Mouse (Mus musculus): ENCODE data around the gene Slc23a4. TPM values are rescaled to one million over a fixed set of nuclear protein-coding genes. Genes with fewer than 3 reads are reported as not detected.
A peak's percentile ranks its signal among the peaks of the same experiment; 100 is the strongest.

The Slc23a4 gene
- polyA plus RNA-seq, 1 experiment from 2014 or later: 0.29 TPM

DNA sequence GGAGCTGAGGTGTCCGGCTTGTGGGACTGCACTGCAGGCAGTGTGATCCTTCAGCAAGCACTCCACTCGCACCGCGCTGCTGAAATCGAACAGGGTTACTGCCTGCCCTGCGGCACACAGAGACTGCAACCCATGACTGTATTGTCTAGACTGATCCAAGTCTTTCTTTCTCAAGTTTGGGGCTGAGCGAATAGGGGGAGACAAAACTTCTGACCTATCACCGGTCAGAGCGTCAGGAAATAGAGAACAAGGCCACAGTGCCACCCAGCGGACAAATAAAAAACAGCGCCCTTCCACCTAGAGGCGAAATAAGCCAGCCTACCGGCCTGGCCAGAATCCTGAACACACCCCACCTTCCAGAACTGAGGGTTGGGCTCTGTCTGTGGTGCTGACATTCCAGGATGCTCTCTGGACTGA, 7.1 kb upstream of the Slc23a4 start:
- DNase-seq (ENCODE audit: low spot score): peak; percentile 89
- Histone ChIP-seq H3K36me3 (no peaks in the 10 kb centered on the region), H3K27me3 (ENCODE audit: insufficient read depth, poor library complexity, severe bottlenecking) (peaks cover 6% of the 10 kb centered on the region; the same call in 1 of the 2 replicates), H3K9me3 (no peaks in the 10 kb centered on the region), H3K4me3 (peak overlapping the region; percentile 47), H3K4me1 (replicated peaks) (peaks cover 18% of the 10 kb centered on the region), H3K27ac (peak overlapping the region; percentile 82)
- WGBS: 7% methylated on average over 13 of the region's 13 CpGs

GRCm38 (mm10) chr6:34994692-34995091, 6.5 kb upstream of the Slc23a4 start:
- peaks cover 6% of the 10 kb centered on the region; the same call in 1 of the 2 replicates for H3K27me3 ChIP-seq (ENCODE audit: insufficient read depth, poor library complexity, severe bottlenecking)
- H3K36me3 ChIP-seq: no peaks in the 10 kb centered on the region
- no peak for DNase-seq (ENCODE audit: low spot score)
- peaks cover 18% of the 10 kb centered on the region for H3K4me1 ChIP-seq (replicated peaks)
- peak overlapping the region; percentile 47 for H3K4me3 ChIP-seq
- H3K27ac ChIP-seq: peak overlapping the region; percentile 82
- H3K9me3 ChIP-seq: no peaks in the 10 kb centered on the region
- 82% methylated on average over 5 of the region's 5 CpGs for WGBS

DNA sequence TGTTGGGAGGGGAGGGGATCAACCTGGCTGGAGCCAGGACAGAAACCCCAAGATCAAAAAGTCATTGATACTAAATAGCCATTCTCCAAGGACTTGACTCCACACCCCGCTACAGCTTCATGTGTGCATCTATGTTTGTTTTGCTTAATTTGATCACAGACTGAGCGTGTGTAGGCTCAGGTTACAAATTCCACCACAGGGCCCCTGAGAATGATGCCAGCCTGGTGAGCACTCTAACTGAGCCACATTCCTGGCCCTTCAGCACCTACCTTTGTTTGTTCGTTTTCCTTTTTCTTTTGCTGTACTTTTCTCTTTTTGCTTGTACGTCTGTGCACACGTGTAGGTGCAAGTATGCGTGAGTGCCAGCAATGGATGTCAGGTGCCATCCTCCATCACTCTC, 1.1 kb upstream of the Slc23a4 start:
- WGBS: 65% methylated on average over 6 of the region's 6 CpGs
- DNase-seq (ENCODE audit: low spot score): peak; percentile 8

DNA sequence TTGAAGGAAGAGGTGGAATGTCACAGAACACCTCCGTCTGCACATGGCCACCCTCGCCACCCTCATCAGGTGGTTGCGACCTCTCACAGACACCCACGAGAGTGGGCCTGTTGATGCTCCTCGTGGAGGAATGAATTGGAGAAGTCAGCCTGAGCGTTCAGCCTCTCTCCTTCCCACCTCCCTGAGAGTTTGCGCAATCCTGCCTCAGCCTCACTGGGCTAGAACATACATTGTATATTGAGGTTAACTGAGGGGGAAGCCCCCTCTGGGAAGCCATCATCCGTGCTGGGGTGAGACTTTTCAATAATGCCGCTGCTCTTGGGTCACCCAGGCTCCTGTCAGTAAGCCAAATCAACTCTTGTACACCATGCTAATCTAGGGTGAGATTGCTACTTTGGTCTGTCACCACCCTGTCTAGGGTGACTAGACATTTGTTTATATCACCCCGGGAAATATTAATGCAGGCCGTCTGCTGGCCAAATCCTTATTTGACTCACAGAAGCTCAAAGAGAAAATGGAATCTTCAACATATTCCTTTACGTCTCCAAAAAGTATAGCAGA, 1.0 kb downstream of the Slc23a4 start:
- Histone ChIP-seq H3K27me3 (ENCODE audit: insufficient read depth, poor library complexity, severe bottlenecking) (peaks cover 13% of the 10 kb centered on the region), H3K4me3 (no peak overlapping the region), H3K27ac (no peak overlapping the region), H3K36me3 (no peaks in the 10 kb centered on the region), H3K9me3 (no peaks in the 10 kb centered on the region), H3K4me1 (replicated peaks) (peaks cover 25% of the 10 kb centered on the region)
- no peak for DNase-seq (ENCODE audit: low spot score)
- WGBS: 89% methylated on average over 12 of the region's 12 CpGs

More for the DNA sequence above, 1.1 kb upstream of the Slc23a4 start:
- H3K4me3 ChIP-seq: no peak overlapping the region
- H3K9me3 ChIP-seq: no peaks in the 10 kb centered on the region
- H3K27ac ChIP-seq: no peak overlapping the region
- H3K36me3 ChIP-seq: no peaks in the 10 kb centered on the region
- peaks cover 25% of the 10 kb centered on the region for H3K4me1 ChIP-seq (replicated peaks)
- H3K27me3 ChIP-seq (ENCODE audit: insufficient read depth, poor library complexity, severe bottlenecking): peaks cover 16% of the 10 kb centered on the region

- Histone ChIP-seq H3K9me3 (no peaks in the 10 kb centered on the region), H3K4me1 (replicated peaks) (no peaks in the 10 kb centered on the region), H3K27ac (no peak overlapping the region), H3K27me3 (ENCODE audit: insufficient read depth, poor library complexity, severe bottlenecking) (no peaks in the 10 kb centered on the region), H3K4me3 (no peak overlapping the region), H3K36me3 (no peaks in the 10 kb centered on the region)
- no peak for DNase-seq (ENCODE audit: low spot score)
- 63% methylated on average over 9 of the region's 9 CpGs for WGBS
These were observed 7.5 kb downstream of the Slc23a4 start for GRCm38 (mm10) chr6:34980661-34981060.

- DNase-seq (ENCODE audit: low spot score): no peak
- Histone ChIP-seq H3K4me1 (replicated peaks) (no peaks in the 10 kb centered on the region), H3K9me3 (no peaks in the 10 kb centered on the region), H3K27ac (no peak overlapping the region), H3K4me3 (no peak overlapping the region), H3K36me3 (no peaks in the 10 kb centered on the region), H3K27me3 (ENCODE audit: insufficient read depth, poor library complexity, severe bottlenecking) (no peaks in the 10 kb centered on the region)
- 84% methylated on average over 3 of the region's 3 CpGs for WGBS
These were observed 8.9 kb downstream of the Slc23a4 start for GRCm38 (mm10) chr6:34979291-34979690.

DNA sequence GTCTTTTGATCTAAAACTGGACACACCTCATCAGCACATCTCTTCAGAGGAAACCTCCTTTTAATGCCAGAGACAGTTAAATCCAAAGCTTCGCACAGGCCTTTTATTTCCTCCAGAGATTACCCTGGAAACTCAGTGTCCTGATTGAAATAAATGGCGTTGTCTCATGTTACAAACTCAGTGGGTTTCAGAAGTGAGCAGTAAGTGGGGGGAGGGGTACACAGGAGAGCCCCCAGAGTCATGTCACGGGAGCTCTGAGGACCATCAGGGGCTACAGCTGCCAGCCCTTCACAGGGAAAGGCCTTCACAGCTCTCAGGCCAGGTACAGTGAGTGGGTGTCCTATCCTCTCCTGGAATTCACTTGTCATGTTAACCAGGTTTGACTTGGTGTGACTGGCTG, 17.0 kb downstream of the Slc23a4 start:
- Histone ChIP-seq H3K9me3 (no peaks in the 10 kb centered on the region), H3K4me1 (replicated peaks) (peaks cover 9% of the 10 kb centered on the region), H3K36me3 (no peaks in the 10 kb centered on the region), H3K27ac (no peak overlapping the region), H3K4me3 (no peak overlapping the region), H3K27me3 (ENCODE audit: insufficient read depth, poor library complexity, severe bottlenecking) (no peaks in the 10 kb centered on the region)
- 42% methylated on average over 3 of the region's 3 CpGs for WGBS
- no peak for DNase-seq (ENCODE audit: low spot score)

DNA sequence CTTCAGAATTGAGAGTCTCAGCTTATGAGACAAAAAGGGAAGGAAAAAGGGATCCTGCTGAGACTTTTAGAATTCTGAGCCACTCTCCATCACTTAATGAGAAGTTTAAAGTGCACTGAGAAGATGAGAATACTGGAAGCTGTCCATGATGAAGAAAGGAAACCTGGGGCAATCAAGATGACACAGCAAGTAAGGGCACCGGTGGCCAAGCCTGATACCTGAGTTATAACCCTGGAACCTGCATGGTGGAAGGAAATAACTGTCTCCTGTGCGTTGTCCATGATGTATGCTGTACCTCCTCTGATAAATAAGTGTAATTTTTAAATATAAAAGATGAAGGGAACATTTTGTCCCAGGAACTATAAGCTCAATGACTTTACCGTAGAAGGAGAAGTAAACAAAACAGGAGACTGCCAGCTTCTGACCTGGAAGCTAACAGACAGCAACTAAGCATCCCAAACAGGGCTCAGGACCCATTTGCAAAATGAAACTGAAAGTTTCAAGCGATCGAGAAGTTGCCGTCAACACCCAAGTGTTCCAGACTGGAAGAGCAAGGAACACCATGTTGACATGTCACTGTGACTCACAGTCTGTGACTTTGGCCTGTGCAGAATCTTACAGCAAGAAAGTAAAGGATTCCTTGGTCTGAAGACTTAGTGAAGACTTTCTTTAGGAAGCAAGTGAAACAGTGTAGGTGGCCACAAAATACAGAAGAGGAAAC, 22.2 kb downstream of the Slc23a4 start:
- Histone ChIP-seq H3K36me3 (no peaks in the 10 kb centered on the region), H3K27me3 (ENCODE audit: insufficient read depth, poor library complexity, severe bottlenecking) (no peaks in the 10 kb centered on the region), H3K4me1 (replicated peaks) (peaks cover 7% of the 10 kb centered on the region; the same call in 1 of the 2 replicates), H3K27ac (no peak overlapping the region), H3K4me3 (no peak overlapping the region), H3K9me3 (no peaks in the 10 kb centered on the region)
- 92% methylated on average over 6 of the region's 6 CpGs for WGBS
- no peak for DNase-seq (ENCODE audit: low spot score)

GRCm38 (mm10) chr6:34964550-34964949, 23.7 kb downstream of the Slc23a4 start:
- no peak for DNase-seq (ENCODE audit: low spot score)
- no peak overlapping the region for H3K4me3 ChIP-seq
- 81% methylated on average over 2 of the region's 2 CpGs for WGBS
- peaks cover 3% of the 10 kb centered on the region; the same call in 1 of the 2 replicates for H3K4me1 ChIP-seq (replicated peaks)
- no peak overlapping the region for H3K27ac ChIP-seq
- H3K36me3 ChIP-seq: no peaks in the 10 kb centered on the region
- no peaks in the 10 kb centered on the region for H3K9me3 ChIP-seq
- no peaks in the 10 kb centered on the region for H3K27me3 ChIP-seq (ENCODE audit: insufficient read depth, poor library complexity, severe bottlenecking)

DNA sequence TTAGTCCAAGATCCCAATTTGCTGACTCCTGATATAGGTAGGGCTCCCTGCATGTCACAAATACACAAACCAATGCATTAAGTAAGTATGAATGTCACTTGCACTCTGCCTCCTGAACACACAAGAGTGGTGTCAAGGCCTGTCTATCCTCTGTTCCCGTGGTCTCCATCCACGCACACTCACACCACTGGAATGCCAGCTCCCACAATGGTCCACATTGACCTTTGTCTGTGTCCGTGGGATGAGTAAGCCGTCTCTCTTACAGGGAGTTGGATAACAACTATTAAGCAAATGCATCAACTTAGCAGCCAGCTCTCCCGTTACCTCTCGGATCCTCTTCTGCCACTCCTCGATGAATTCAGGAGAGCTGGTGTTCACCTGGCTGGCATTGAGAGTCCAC, 29.1 kb downstream of the Slc23a4 start:
- H3K36me3 ChIP-seq: no peaks in the 10 kb centered on the region
- H3K9me3 ChIP-seq: no peaks in the 10 kb centered on the region
- 89% methylated on average over 7 of the region's 7 CpGs for WGBS
- peaks cover 15% of the 10 kb centered on the region for H3K4me1 ChIP-seq (replicated peaks)
- H3K4me3 ChIP-seq: no peak overlapping the region
- H3K27ac ChIP-seq: peak overlapping the region; percentile 16; the same call in 1 of the 2 replicates
- H3K27me3 ChIP-seq (ENCODE audit: insufficient read depth, poor library complexity, severe bottlenecking): no peaks in the 10 kb centered on the region
- no peak for DNase-seq (ENCODE audit: low spot score)

DNA sequence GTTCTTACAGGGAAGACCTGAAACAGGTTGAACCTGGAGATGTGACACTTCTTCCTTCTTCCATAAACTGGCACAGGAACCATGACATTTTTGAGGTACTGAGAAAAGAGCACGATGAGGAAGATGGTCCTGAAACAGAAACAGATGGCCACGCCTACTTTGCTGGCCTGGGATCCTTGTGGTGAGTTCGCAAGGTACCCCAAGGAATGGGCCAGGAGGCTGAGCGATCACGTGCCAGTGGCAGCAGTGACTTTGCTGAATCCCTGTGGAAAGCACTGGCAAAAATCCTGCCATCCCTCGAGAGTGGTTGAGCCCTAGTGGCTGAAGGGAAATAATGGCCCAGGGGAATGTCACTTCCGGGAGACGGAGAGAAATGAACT, 32.4 kb downstream of the Slc23a4 start:
- Histone ChIP-seq H3K27ac (no peak overlapping the region), H3K9me3 (no peaks in the 10 kb centered on the region), H3K4me3 (peak overlapping the region; percentile 36), H3K27me3 (ENCODE audit: insufficient read depth, poor library complexity, severe bottlenecking) (no peaks in the 10 kb centered on the region), H3K4me1 (replicated peaks) (peaks cover 15% of the 10 kb centered on the region), H3K36me3 (no peaks in the 10 kb centered on the region)
- no peak for DNase-seq (ENCODE audit: low spot score)
- WGBS: 40% methylated on average over 8 of the region's 8 CpGs

- H3K4me1 ChIP-seq (replicated peaks): peaks cover 15% of the 10 kb centered on the region
- 0 out of 2 replicates have a peak, but pooled peaks cover under 1% of the 10 kb centered on the region for H3K27me3 ChIP-seq (ENCODE audit: insufficient read depth, poor library complexity, severe bottlenecking)
- H3K4me3 ChIP-seq: peak overlapping the region; percentile 36
- no peaks in the 10 kb centered on the region for H3K9me3 ChIP-seq
- peak; percentile 51 for DNase-seq (ENCODE audit: low spot score)
- WGBS: 59% methylated on average over 18 of the region's 18 CpGs
- no peaks in the 10 kb centered on the region for H3K36me3 ChIP-seq
- 0 out of 2 replicates have a peak overlapping the region, but pooled peaks have one; percentile 6 for H3K27ac ChIP-seq
These were observed 33.0 kb downstream of the Slc23a4 start for GRCm38 (mm10) chr6:34954926-34955861.
